Mouse (Mus musculus) midbrain, embryonic 15.5 days (tissue): ENCODE results near the gene Prkce. TPM values are rescaled to one million over a fixed set of nuclear protein-coding genes. Genes with fewer than 3 reads are reported as not detected.

Experiments
- ATAC-seq: fragments of 200-750 bp; cut with Nextera tagmentation; replicated peaks from 2 replicates; pipeline ENCODE4 v1.8.0; 2017; ENCODE audit warnings: moderate TSS enrichment
- H3K27ac ChIP-seq: fragments of 300-500 bp; sonication (generic); 2 replicates; pipeline ENCODE4 v1.5.1; 2015; ENCODE audit warnings: mild to moderate bottlenecking, inconsistent platforms
- H3K27me3 ChIP-seq: fragments of 300-500 bp; sonication (generic); replicated peaks from 2 replicates; pipeline ENCODE4 v1.6.1; 2015; ENCODE audit warnings: inconsistent platforms
- H3K36me3 ChIP-seq: fragments of 300-500 bp; sonication (generic); replicated peaks from 2 replicates; pipeline ENCODE4 v1.6.1; 2015; ENCODE audit warnings: inconsistent platforms
- H3K4me1 ChIP-seq: fragments of 300-500 bp; sonication (generic); 2 replicates; pipeline ENCODE4 v1.6.1; 2015; ENCODE audit warnings: inconsistent platforms
- H3K4me2 ChIP-seq: fragments of 300-500 bp; sonication (generic); 2 replicates; pipeline ENCODE4 v1.6.1; 2015; ENCODE audit warnings: inconsistent platforms, mild to moderate bottlenecking, moderate library complexity
- H3K4me3 ChIP-seq: fragments of 300-500 bp; sonication (generic); 2 replicates; pipeline ENCODE4 v1.5.1; 2015; ENCODE audit warnings: mild to moderate bottlenecking, inconsistent platforms
- H3K9ac ChIP-seq: fragments of 300-500 bp; sonication (generic); 2 replicates; pipeline ENCODE4 v1.6.1; 2015; ENCODE audit warnings: mild to moderate bottlenecking, inconsistent platforms
- H3K9me3 ChIP-seq: fragments of 300-500 bp; sonication (generic); 2 replicates; pipeline ENCODE4 v1.6.1; 2016; ENCODE audit warnings: inconsistent platforms
- WGBS: fragments of 180-500 bp; shearing (Covaris S2); methylation state at CpG from one replicate; pipeline ENCODE4 v1.1.7; 2015; ENCODE audit warnings: mixed read lengths; 5-methylcytosine and 5-hydroxymethylcytosine counted together
- polyA plus RNA-seq: library from polyadenylated mRNA; unstranded; fragments of >200 nt; fragmentation: Nextera tagmentation; extraction: Ambion mirVana; gene quantifications from 2 replicates; pipeline ENCODE4 v1.2.1, GENCODE M21; 2015

Gene Prkce
- polyA plus RNA-seq, 1 experiment from 2014 or later: 38.5 TPM

GRCm38 (mm10) chr17:86407921-86408613 is 240.5 kb downstream of the Prkce start:
- no peak for ATAC-seq
- 72% methylated on average over 8 of the region's 8 CpGs for WGBS
- Histone ChIP-seq H3K27me3 (no peaks in the 10 kb centered on the region), H3K9me3 (no peaks in the 10 kb centered on the region), H3K4me1 (peaks cover 19% of the 10 kb centered on the region), H3K4me2 (no peak overlapping the region), H3K36me3 (no peaks in the 10 kb centered on the region), H3K4me3 (no peak overlapping the region), H3K27ac (no peak overlapping the region), H3K9ac (no peak overlapping the region)

- Histone ChIP-seq H3K27ac (no peak overlapping the region), H3K4me1 (peaks cover 19% of the 10 kb centered on the region), H3K4me2 (no peak overlapping the region), H3K27me3 (no peaks in the 10 kb centered on the region), H3K9me3 (no peaks in the 10 kb centered on the region), H3K9ac (no peak overlapping the region), H3K4me3 (no peak overlapping the region), H3K36me3 (no peaks in the 10 kb centered on the region)
- no peak for ATAC-seq
- 90% methylated on average over 5 of the region's 5 CpGs for WGBS
These were observed 241.0 kb downstream of the Prkce start for GRCm38 (mm10) chr17:86408614-86409006.

- no peaks in the 10 kb centered on the region for H3K9me3 ChIP-seq
- no peaks in the 10 kb centered on the region for H3K36me3 ChIP-seq
- H3K4me3 ChIP-seq: no peak overlapping the region
- no peaks in the 10 kb centered on the region for H3K27me3 ChIP-seq
- no peak for ATAC-seq
- H3K4me2 ChIP-seq: no peak overlapping the region
- no peak overlapping the region for H3K9ac ChIP-seq
- no peak overlapping the region for H3K27ac ChIP-seq
- 92% methylated on average over 8 of the region's 8 CpGs for WGBS
- H3K4me1 ChIP-seq: peaks cover 23% of the 10 kb centered on the region
These were observed 241.9 kb downstream of the Prkce start for GRCm38 (mm10) chr17:86409485-86409884.

- Histone ChIP-seq H3K27me3 (no peaks in the 10 kb centered on the region), H3K4me2 (no peak overlapping the region), H3K27ac (peak overlapping the region; percentile 5; the same call in 1 of the 2 replicates), H3K4me3 (no peak overlapping the region), H3K4me1 (peaks cover 30% of the 10 kb centered on the region), H3K9me3 (no peaks in the 10 kb centered on the region), H3K9ac (no peak overlapping the region), H3K36me3 (no peaks in the 10 kb centered on the region)
- ATAC-seq: peak; percentile 60
- WGBS: 22% methylated on average over 12 of the region's 12 CpGs
These were observed 242.9 kb downstream of the Prkce start for GRCm38 (mm10) chr17:86410496-86410895.

- peaks cover 44% of the 10 kb centered on the region for H3K4me1 ChIP-seq
- H3K27ac ChIP-seq: no peak overlapping the region
- no peak overlapping the region for H3K4me3 ChIP-seq
- H3K9ac ChIP-seq: no peak overlapping the region
- no peaks in the 10 kb centered on the region for H3K9me3 ChIP-seq
- H3K4me2 ChIP-seq: no peak overlapping the region
- no peaks in the 10 kb centered on the region for H3K36me3 ChIP-seq
- WGBS: 68% methylated on average over 6 of the region's 6 CpGs
- ATAC-seq: no peak
- H3K27me3 ChIP-seq: no peaks in the 10 kb centered on the region
These were observed 244.6 kb downstream of the Prkce start for GRCm38 (mm10) chr17:86412141-86412540.

- Histone ChIP-seq H3K9me3 (no peaks in the 10 kb centered on the region), H3K27me3 (no peaks in the 10 kb centered on the region), H3K36me3 (no peaks in the 10 kb centered on the region), H3K4me2 (no peak overlapping the region), H3K27ac (no peak overlapping the region), H3K4me3 (no peak overlapping the region), H3K4me1 (peaks cover 44% of the 10 kb centered on the region), H3K9ac (no peak overlapping the region)
- ATAC-seq: 0 out of 2 replicates have a peak, but pooled peaks have one; percentile 19
- WGBS: 42% methylated on average over 8 of the region's 8 CpGs
These were observed 247.0 kb downstream of the Prkce start for GRCm38 (mm10) chr17:86414608-86415007.

GRCm38 (mm10) chr17:86415989-86416388 is 248.4 kb downstream of the Prkce start:
- H3K9ac ChIP-seq: no peak overlapping the region
- peak; percentile 49 for ATAC-seq
- no peak overlapping the region for H3K4me3 ChIP-seq
- no peaks in the 10 kb centered on the region for H3K36me3 ChIP-seq
- H3K27ac ChIP-seq: peak overlapping the region; percentile 71
- H3K4me1 ChIP-seq: peaks cover 33% of the 10 kb centered on the region
- 63% methylated on average over 7 of the region's 7 CpGs for WGBS
- no peaks in the 10 kb centered on the region for H3K9me3 ChIP-seq
- no peak overlapping the region for H3K4me2 ChIP-seq
- no peaks in the 10 kb centered on the region for H3K27me3 ChIP-seq

- no peaks in the 10 kb centered on the region for H3K36me3 ChIP-seq
- peaks cover 38% of the 10 kb centered on the region for H3K4me1 ChIP-seq
- H3K27ac ChIP-seq: no peak overlapping the region
- no peak for ATAC-seq
- H3K9me3 ChIP-seq: no peaks in the 10 kb centered on the region
- no peak overlapping the region for H3K4me2 ChIP-seq
- no peak overlapping the region for H3K9ac ChIP-seq
- H3K27me3 ChIP-seq: no peaks in the 10 kb centered on the region
- WGBS: 76% methylated on average over 17 of the region's 17 CpGs
- no peak overlapping the region for H3K4me3 ChIP-seq
These were observed 250.7 kb downstream of the Prkce start for GRCm38 (mm10) chr17:86418334-86418733.

- 96% methylated on average over 6 of the region's 6 CpGs for WGBS
- H3K27me3 ChIP-seq: no peaks in the 10 kb centered on the region
- no peak overlapping the region for H3K4me2 ChIP-seq
- no peak overlapping the region for H3K4me3 ChIP-seq
- ATAC-seq: no peak
- H3K27ac ChIP-seq: no peak overlapping the region
- peaks cover 43% of the 10 kb centered on the region for H3K4me1 ChIP-seq
- no peaks in the 10 kb centered on the region for H3K9me3 ChIP-seq
- no peak overlapping the region for H3K9ac ChIP-seq
- no peaks in the 10 kb centered on the region for H3K36me3 ChIP-seq
These were observed 251.6 kb downstream of the Prkce start for GRCm38 (mm10) chr17:86419199-86419598.

- no peak overlapping the region for H3K4me3 ChIP-seq
- H3K4me1 ChIP-seq: peaks cover 32% of the 10 kb centered on the region
- WGBS: 69% methylated on average over 10 of the region's 10 CpGs
- no peak overlapping the region for H3K4me2 ChIP-seq
- no peak overlapping the region for H3K9ac ChIP-seq
- no peaks in the 10 kb centered on the region for H3K36me3 ChIP-seq
- H3K27me3 ChIP-seq: no peaks in the 10 kb centered on the region
- ATAC-seq: no peak
- H3K27ac ChIP-seq: 0 out of 2 replicates have a peak overlapping the region, but pooled peaks have one; percentile 30
- no peaks in the 10 kb centered on the region for H3K9me3 ChIP-seq
These were observed 253.2 kb downstream of the Prkce start for GRCm38 (mm10) chr17:86420646-86421338.

- no peaks in the 10 kb centered on the region for H3K9me3 ChIP-seq
- H3K4me2 ChIP-seq: no peak overlapping the region
- peaks cover 19% of the 10 kb centered on the region; the same call in 1 of the 2 replicates for H3K4me1 ChIP-seq
- H3K27ac ChIP-seq: peak overlapping the region; percentile 55; the same call in 1 of the 2 replicates
- ATAC-seq: no peak
- H3K9ac ChIP-seq: no peak overlapping the region
- no peak overlapping the region for H3K4me3 ChIP-seq
- WGBS: 85% methylated on average over 4 of the region's 4 CpGs
- no peaks in the 10 kb centered on the region for H3K36me3 ChIP-seq
- H3K27me3 ChIP-seq: no peaks in the 10 kb centered on the region
These were observed 254.4 kb downstream of the Prkce start for GRCm38 (mm10) chr17:86422023-86422422.

- 46% methylated on average over 6 of the region's 6 CpGs for WGBS
- no peak overlapping the region for H3K4me3 ChIP-seq
- ATAC-seq: peak; percentile 69
- H3K27ac ChIP-seq: peak overlapping the region; percentile 31; the same call in 1 of the 2 replicates
- no peaks in the 10 kb centered on the region for H3K36me3 ChIP-seq
- no peaks in the 10 kb centered on the region for H3K9me3 ChIP-seq
- H3K4me2 ChIP-seq: no peak overlapping the region
- H3K4me1 ChIP-seq: peaks cover 7% of the 10 kb centered on the region; the same call in 1 of the 2 replicates
- no peak overlapping the region for H3K9ac ChIP-seq
- H3K27me3 ChIP-seq: no peaks in the 10 kb centered on the region
These were observed 262.3 kb downstream of the Prkce start for GRCm38 (mm10) chr17:86429877-86430276.
